Mouse (Mus musculus) embryonic fibroblast, embryonic 13.5 days (primary cell): ENCODE measurements at regions not wholly inside any gene's neighbourhood (a gene's known extent, or its start where the extent isn't known, plus 50 kb on each side); places are given as distances from the start of the nearest gene placed in this dataset.

Source experiments
- H3K27ac ChIP-seq: 2 replicates; pipeline ENCODE4 v1.5.1; 2012; ENCODE audit warnings: low read length, control low read depth, inconsistent platforms; ENCODE audit not compliant: insufficient read depth
- H3K4me1 ChIP-seq: 2 replicates; pipeline ENCODE4 v1.6.1; 2011; ENCODE audit warnings: low read length; ENCODE audit not compliant: control insufficient read depth, insufficient read depth
- H3K4me3 ChIP-seq: 2 replicates; pipeline ENCODE4 v1.5.1; 2011; ENCODE audit warnings: mild to moderate bottlenecking, control low read depth, low read length; ENCODE audit not compliant: insufficient read depth
- CTCF ChIP-seq: IDR thresholded peaks from 2 replicates; pipeline ENCODE4 v1.5.1; 2011; ENCODE audit warnings: mild to moderate bottlenecking, control low read depth, low read length, moderate library complexity, borderline replicate concordance; ENCODE audit not compliant: insufficient read depth
- POLR2A ChIP-seq: IDR thresholded peaks from 2 replicates; pipeline ENCODE4 v1.6.1; 2011; ENCODE audit warnings: low read depth, mild to moderate bottlenecking, control low read depth, low read length, moderate library complexity

DNA sequence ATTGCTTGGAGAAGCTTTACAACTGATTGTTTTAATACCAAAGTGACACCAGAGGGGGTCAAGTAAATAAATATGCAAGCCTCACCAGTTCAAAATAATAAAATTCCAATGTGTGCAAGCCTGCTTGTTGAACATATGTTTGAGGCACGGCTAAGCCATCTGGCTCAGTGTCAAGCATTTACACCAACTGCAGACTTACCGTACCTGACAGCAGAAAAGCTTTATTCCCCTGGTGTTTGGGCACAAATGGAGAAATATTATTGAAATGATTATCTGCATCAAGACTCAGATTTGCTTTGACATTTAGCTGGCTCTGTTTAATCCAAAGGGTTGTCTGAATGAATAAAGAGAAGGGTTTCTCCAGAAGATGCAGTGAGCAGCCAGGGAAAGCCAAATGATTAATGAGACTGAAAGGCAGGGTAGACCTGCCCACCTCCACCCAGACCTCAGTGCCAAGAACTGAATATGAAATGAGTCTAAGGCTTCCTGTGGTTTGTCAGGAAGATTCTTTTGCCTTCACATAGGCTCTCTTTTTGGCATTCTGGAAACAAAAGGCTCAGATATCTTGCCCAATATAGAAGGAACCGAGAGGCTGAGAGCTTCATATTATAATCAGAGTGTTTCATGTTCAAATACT lies 325.6 kb upstream of the Galnt5 start:
- H3K4me3 ChIP-seq, result no peak overlapping the region
- TF ChIP-seq POLR2A (no peak), CTCF (no peak)
- no peaks in the 10 kb centered on the region; the same call in none of the 2 replicates for H3K4me1 ChIP-seq
- no peak overlapping the region for H3K27ac ChIP-seq

DNA sequence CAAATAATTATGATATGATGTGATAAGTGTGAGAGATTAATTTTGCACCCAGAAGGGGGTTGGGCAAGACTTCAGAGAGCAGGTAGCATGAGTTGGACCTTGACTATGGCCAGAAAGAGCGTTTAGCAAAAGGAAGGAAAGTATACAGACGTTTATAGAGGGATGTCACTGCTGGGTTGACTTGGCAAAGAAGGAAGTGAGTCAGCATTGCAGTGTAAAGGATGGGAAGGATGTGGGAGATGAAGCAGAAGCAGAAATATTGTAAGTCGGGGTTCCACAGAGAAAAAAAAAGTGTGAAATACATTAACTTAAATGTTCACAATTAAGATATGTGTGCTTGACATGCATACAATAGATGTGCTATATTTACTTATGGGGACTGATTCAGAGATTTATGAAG lies 307.8 kb upstream of the Galnt5 start:
- H3K27ac ChIP-seq, result no peak overlapping the region
- TF ChIP-seq CTCF, result no peak
- no peak for TF ChIP-seq POLR2A
- no peak overlapping the region for H3K4me3 ChIP-seq
- no peaks in the 10 kb centered on the region for H3K4me1 ChIP-seq

- H3K27ac ChIP-seq, result no peak overlapping the region
- no peaks in the 10 kb centered on the region for H3K4me1 ChIP-seq
- no peak for TF ChIP-seq CTCF
- no peak for TF ChIP-seq POLR2A
- no peak overlapping the region for H3K4me3 ChIP-seq
Measured at GRCm38 (mm10) chr2:57696992-57697772, 300.5 kb upstream of the Galnt5 start.

GRCm38 (mm10) chr2:57698659-57699061 lies 299.0 kb upstream of the Galnt5 start:
- TF ChIP-seq CTCF (peak; percentile 63; the same call in 1 of the 2 replicates), POLR2A (no peak)
- Histone ChIP-seq H3K4me1 (no peaks in the 10 kb centered on the region), H3K4me3 (peak overlapping the region; percentile 7), H3K27ac (no peak overlapping the region)

DNA sequence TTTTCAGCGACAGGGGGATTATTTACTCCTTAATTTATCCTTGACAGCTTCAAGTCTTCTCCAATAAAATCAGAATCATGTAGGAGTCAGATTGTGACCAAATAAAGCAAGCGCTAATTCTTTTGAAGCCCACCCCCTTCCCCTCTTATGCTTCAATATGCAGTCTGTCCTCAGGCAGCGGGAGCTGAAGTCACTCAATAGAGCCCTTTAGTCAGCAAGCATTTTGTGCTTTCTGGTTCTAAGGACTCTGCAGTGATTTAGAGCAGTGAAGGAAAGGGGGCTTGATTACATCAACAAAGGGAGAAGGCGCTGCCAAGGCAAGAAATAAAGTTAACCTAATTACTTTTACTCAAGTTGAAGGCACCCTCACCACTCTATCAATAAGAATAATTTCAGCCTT lies 298.5 kb upstream of the Galnt5 start:
- TF ChIP-seq CTCF (no peak), POLR2A (no peak)
- Histone ChIP-seq H3K27ac (no peak overlapping the region), H3K4me1 (no peaks in the 10 kb centered on the region), H3K4me3 (no peak overlapping the region)

GRCm38 (mm10) chr2:57716754-57717510 lies 280.8 kb upstream of the Galnt5 start:
- TF ChIP-seq CTCF (no peak), POLR2A (no peak)
- Histone ChIP-seq H3K4me1 (no peaks in the 10 kb centered on the region), H3K27ac (no peak overlapping the region), H3K4me3 (no peak overlapping the region)
